Mouse (Mus musculus) forebrain, postnatal 0 days (tissue): ENCODE results near the gene Pom121l2. TPM values are rescaled to one million over a fixed set of nuclear protein-coding genes. Genes with fewer than 3 reads are reported as not detected.
A peak's percentile ranks its signal among the peaks of the same experiment; 100 is the strongest.

Experiments
- ATAC-seq: fragments of 200-750 bp; cut with Nextera tagmentation; 2 replicates; pipeline ENCODE4 v1.8.0; 2017; ENCODE audit warnings: mild to moderate bottlenecking, moderate library complexity
- DNase-seq: peaks from one replicate; pipeline ENCODE4 v3.0.0-alpha.2; 2015
- H3K27ac ChIP-seq: fragments of 300-500 bp; sonication (generic); 2 replicates; pipeline ENCODE4 v1.5.1; 2014; ENCODE audit warnings: low read depth, mild to moderate bottlenecking, antibody characterized with exemption, low read length, moderate library complexity, mixed read lengths
- H3K27me3 ChIP-seq: fragments of 300-500 bp; sonication (generic); 2 replicates; pipeline ENCODE4 v1.6.1; 2014; ENCODE audit warnings: mild to moderate bottlenecking, low read length, mixed read lengths; ENCODE audit not compliant: insufficient read depth
- H3K36me3 ChIP-seq: fragments of 300-500 bp; sonication (generic); 2 replicates; pipeline ENCODE4 v1.6.1; 2014; ENCODE audit warnings: mild to moderate bottlenecking, moderate library complexity; ENCODE audit not compliant: insufficient read depth
- H3K4me1 ChIP-seq: fragments of 300-500 bp; sonication (generic); 2 replicates; pipeline ENCODE4 v1.6.1; 2014; ENCODE audit warnings: antibody characterized with exemption; ENCODE audit not compliant: insufficient read depth
- H3K4me2 ChIP-seq: fragments of 300-500 bp; sonication (generic); 2 replicates; pipeline ENCODE4 v1.6.1; 2014; ENCODE audit warnings: low read depth, mild to moderate bottlenecking, moderate library complexity
- H3K4me3 ChIP-seq: fragments of 300-500 bp; sonication (generic); 2 replicates; pipeline ENCODE4 v1.5.1; 2014; ENCODE audit warnings: low read depth, low read length, mixed read lengths
- H3K9ac ChIP-seq: fragments of 300-500 bp; sonication (generic); 2 replicates; pipeline ENCODE4 v1.6.1; 2014; ENCODE audit warnings: mild to moderate bottlenecking
- H3K9me3 ChIP-seq: fragments of 300-500 bp; sonication (generic); 2 replicates; pipeline ENCODE4 v1.6.1; 2016; ENCODE audit warnings: low read length
- CTCF ChIP-seq: sonication (generic); IDR thresholded peaks from 2 replicates; pipeline ENCODE4 v1.5.1; 2016; ENCODE audit warnings: antibody characterized with exemption, control low read depth, low read depth
- WGBS: fragments of 180-500 bp; shearing (Covaris S2); extraction: QIAGEN DNeasy Blood & Tissue Kit; methylation state at CpG from one replicate; pipeline ENCODE4 v1.1.7; 2014; 5-methylcytosine and 5-hydroxymethylcytosine counted together
- polyA plus RNA-seq: library from polyadenylated mRNA; unstranded; fragments of >200 nt; fragmentation: Nextera tagmentation; extraction: Ambion mirVana; gene quantifications from 2 replicates; pipeline ENCODE4 v1.2.1, GENCODE M21; 2015
- total RNA-seq: library from RNA; depleted of rRNA; stranded (reverse); fragments of >200 nt; gene quantifications from 2 replicates; pipeline ENCODE4 v1.2.3, GENCODE M21; 2014

The Pom121l2 gene
- total and polyA plus RNA-seq, 2 experiments from 2014 or later = not detected

GRCm38 (mm10) chr13:21997821-21998220, 16.8 kb downstream of the Pom121l2 start:
- no peak overlapping the region for H3K27ac ChIP-seq
- ATAC-seq (no peak), DNase-seq (no peak)
- 5% methylated on average over 4 of the region's 4 CpGs for WGBS
- H3K27me3 ChIP-seq = peaks cover 82% of the 10 kb centered on the region
- H3K4me3 ChIP-seq = no peak overlapping the region
- H3K9me3 ChIP-seq = no peaks in the 10 kb centered on the region
- 0 out of 2 replicates have a peak, but pooled peaks cover 3% of the 10 kb centered on the region for H3K4me1 ChIP-seq
- no peak for TF ChIP-seq CTCF
- no peaks in the 10 kb centered on the region for H3K36me3 ChIP-seq
- no peak overlapping the region for H3K9ac ChIP-seq
- no peak overlapping the region for H3K4me2 ChIP-seq

- no peak overlapping the region for H3K4me2 ChIP-seq
These were observed 17.4 kb downstream of the Pom121l2 start for GRCm38 (mm10) chr13:21998412-21998811.

GRCm38 (mm10) chr13:21999147-21999546, 18.2 kb downstream of the Pom121l2 start:
- no peak overlapping the region for H3K27ac ChIP-seq
- H3K4me3 ChIP-seq = no peak overlapping the region
- H3K4me2 ChIP-seq = no peak overlapping the region
- 0 out of 2 replicates have a peak, but pooled peaks cover 3% of the 10 kb centered on the region for H3K4me1 ChIP-seq
- peaks cover 93% of the 10 kb centered on the region for H3K27me3 ChIP-seq
- ATAC-seq (no peak), DNase-seq (no peak)
- no peaks in the 10 kb centered on the region for H3K9me3 ChIP-seq
- no peak for TF ChIP-seq CTCF
- H3K36me3 ChIP-seq = no peaks in the 10 kb centered on the region
- no peak overlapping the region for H3K9ac ChIP-seq
- WGBS = 35% methylated on average over 4 of the region's 4 CpGs

More at GRCm38 (mm10) chr13:21998412-21998811, 17.4 kb downstream of the Pom121l2 start:
- peaks cover 85% of the 10 kb centered on the region for H3K27me3 ChIP-seq
- no peaks in the 10 kb centered on the region for H3K9me3 ChIP-seq
- TF ChIP-seq CTCF = no peak
- H3K27ac ChIP-seq = no peak overlapping the region
- WGBS = 28% methylated on average over 3 of the region's 3 CpGs
- DNase-seq (no peak), ATAC-seq (no peak)
- no peak overlapping the region for H3K9ac ChIP-seq
- 0 out of 2 replicates have a peak, but pooled peaks cover 3% of the 10 kb centered on the region for H3K4me1 ChIP-seq
- H3K36me3 ChIP-seq = no peaks in the 10 kb centered on the region
- H3K4me3 ChIP-seq = no peak overlapping the region

GRCm38 (mm10) chr13:22001346-22001745, 20.4 kb downstream of the Pom121l2 start:
- H3K4me1 ChIP-seq = 0 out of 2 replicates have a peak, but pooled peaks cover 3% of the 10 kb centered on the region
- H3K36me3 ChIP-seq = no peaks in the 10 kb centered on the region
- H3K4me2 ChIP-seq = no peak overlapping the region
- H3K4me3 ChIP-seq = no peak overlapping the region
- no peak for ATAC-seq
- no peak overlapping the region for H3K9ac ChIP-seq
- no peak for TF ChIP-seq CTCF
- WGBS = 77% methylated on average over 2 of the region's 2 CpGs
- H3K27ac ChIP-seq = no peak overlapping the region
- DNase-seq = no peak
- H3K9me3 ChIP-seq = no peaks in the 10 kb centered on the region
- peaks cover 95% of the 10 kb centered on the region for H3K27me3 ChIP-seq

- ATAC-seq = no peak
- WGBS = 23% methylated on average over 5 of the region's 5 CpGs
These were observed 20.8 kb downstream of the Pom121l2 start for GRCm38 (mm10) chr13:22001823-22002222.

GRCm38 (mm10) chr13:22005605-22006333, 24.8 kb downstream of the Pom121l2 start:
- Histone ChIP-seq H3K9me3 (no peaks in the 10 kb centered on the region), H3K27me3 (peaks cover 95% of the 10 kb centered on the region), H3K36me3 (no peaks in the 10 kb centered on the region), H3K4me1 (0 out of 2 replicates have a peak, but pooled peaks cover 3% of the 10 kb centered on the region), H3K27ac (no peak overlapping the region), H3K9ac (peak overlapping the region; percentile 40), H3K4me2 (peak overlapping the region; percentile 94), H3K4me3 (peak overlapping the region; percentile 45)
- peak; percentile 75 for ATAC-seq
- DNase-seq = peak; percentile 53
- WGBS = under 1% methylated on average over 45 of the region's 45 CpGs
- no peak for TF ChIP-seq CTCF

More at GRCm38 (mm10) chr13:22001823-22002222, 20.8 kb downstream of the Pom121l2 start:
- Histone ChIP-seq H3K4me3 (no peak overlapping the region), H3K27ac (no peak overlapping the region), H3K9ac (no peak overlapping the region), H3K36me3 (no peaks in the 10 kb centered on the region), H3K4me2 (no peak overlapping the region), H3K9me3 (no peaks in the 10 kb centered on the region), H3K27me3 (peaks cover 94% of the 10 kb centered on the region), H3K4me1 (0 out of 2 replicates have a peak, but pooled peaks cover 4% of the 10 kb centered on the region)
- DNase-seq = no peak
- no peak for TF ChIP-seq CTCF
